Mouse (Mus musculus): ENCODE results near the gene Eya4.

DNA sequence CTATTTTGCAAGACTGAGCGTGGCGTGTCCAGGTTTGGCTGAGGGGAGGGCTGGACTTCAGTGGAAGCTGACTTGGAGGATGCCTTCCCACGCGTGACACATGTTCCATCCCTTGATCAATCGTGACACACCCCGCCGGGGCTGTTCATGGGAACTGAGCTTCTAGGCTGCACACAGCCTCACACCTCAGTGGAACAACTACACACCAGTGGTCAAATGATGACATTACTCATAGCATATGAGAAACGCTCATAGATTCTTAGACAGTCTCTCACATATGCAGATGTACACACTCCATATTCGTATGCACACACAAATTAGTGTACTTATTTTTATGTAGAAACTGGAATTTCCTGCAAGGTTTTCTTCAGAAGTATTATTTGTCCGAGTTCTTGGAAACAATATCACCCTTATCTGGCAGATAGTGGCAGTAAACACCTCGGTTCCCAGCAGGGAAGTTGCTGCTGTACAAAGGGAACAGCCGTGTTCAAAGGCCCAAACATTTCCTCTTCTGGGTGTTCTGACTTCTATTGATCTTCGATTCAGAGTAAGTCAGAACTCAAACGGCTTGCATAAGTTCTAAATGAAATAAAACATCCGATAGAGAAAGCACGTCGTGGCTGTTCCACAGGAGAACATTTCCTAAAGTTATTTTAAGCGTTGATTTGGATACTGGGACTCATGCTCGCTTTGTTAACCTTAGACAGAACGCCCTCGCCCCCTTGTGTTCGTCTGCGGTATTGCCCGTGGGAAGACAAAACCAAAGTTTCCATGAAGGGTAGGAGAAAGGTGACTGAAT is 269.6 kb downstream of the Eya4 start:
- TF ChIP-seq CTCF (IDR thresholded peaks at IDR 0.05; ENCODE audit: extremely low read depth, insufficient read depth, insufficient read length, insufficient replicate concordance) (peak; percentile 74; the same call in 1 of the 2 replicates), POLR2A (IDR thresholded peaks at IDR 0.05; ENCODE audit: low read depth, low read length) (no peak)

Measured in spleen, adult 2 months (tissue).